Mouse (Mus musculus): ENCODE measurements around the gene Arl14ep. TPM values are rescaled to one million over a fixed set of nuclear protein-coding genes. Genes with fewer than 3 reads are reported as not detected.
A peak's percentile ranks its signal among the peaks of the same experiment; 100 is the strongest.
"Not testable (repeated sequence)": the region's sequence is repeated elsewhere in the genome, so short reads cannot be mapped to it uniquely, and the experiment has no call there.

Arl14ep gene
- polyA plus RNA-seq (2015; fragmentation: Nextera tagmentation; extraction: Ambion mirVana), result 40.1 and 40.2 TPM in 2 replicates

DNA sequence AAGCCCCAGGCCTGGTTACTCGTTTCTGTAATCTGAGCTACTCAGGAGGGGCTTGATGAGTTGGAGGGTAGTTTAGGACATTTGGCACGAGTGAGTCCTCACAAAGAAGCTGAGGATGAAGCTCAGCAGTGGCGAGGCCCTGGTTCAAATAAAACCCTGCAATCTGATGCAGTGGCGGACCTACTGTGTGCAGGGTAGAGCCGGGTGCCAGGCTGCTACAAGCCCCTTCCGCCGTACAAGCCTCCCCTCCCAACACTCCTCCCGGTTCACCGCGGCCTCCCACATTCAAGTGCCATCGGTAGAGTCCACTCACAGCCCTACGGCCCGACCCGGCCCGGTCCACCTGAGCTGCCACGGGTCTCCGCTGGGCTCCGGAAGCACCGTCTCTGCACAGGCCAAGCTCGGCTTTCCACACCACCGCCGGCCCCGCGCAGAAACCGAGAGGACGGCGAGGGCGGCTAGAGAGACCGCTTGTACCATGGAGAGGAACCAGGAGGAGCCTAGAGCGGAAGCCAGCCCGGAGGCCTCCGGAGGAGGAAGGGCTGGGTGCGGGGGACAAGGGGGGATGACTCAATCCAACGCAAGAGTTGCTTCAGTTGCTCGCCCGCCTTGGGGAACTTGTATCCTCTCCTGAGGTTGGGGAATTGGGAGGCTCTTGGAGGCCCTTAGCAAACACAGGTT is at the start of gene Arl14ep:
Arl14ep (minus strand) TSS at position 466 of the 681 bp plus-strand sequence.
- peak; percentile 98 for ATAC-seq (ENCODE audit: low read depth)
- 1% methylated on average over 36 of the region's 36 CpGs for whole genome bisulfite sequencing
- Histone ChIP-seq H3K9ac (peak within 1 kb of the TSS; percentile 94), H3K4me1 (replicated peaks) (peaks cover 16% of the 10 kb centered on the region), H3K36me3 (0 out of 2 replicates have a peak, but pooled peaks cover 2% of the 10 kb centered on the region), H3K4me3 (peak within 1 kb of the TSS; percentile 74), H3K9me3 (no peaks in the 10 kb centered on the region), H3K27me3 (no peaks in the 10 kb centered on the region), H3K27ac (replicated peaks) (peak within 1 kb of the TSS; percentile 19; the same call in 1 of the 2 replicates), H3K4me2 (peak within 1 kb of the TSS; percentile 56)

- no peak overlapping the region for H3K4me3 ChIP-seq
- no peaks in the 10 kb centered on the region for H3K36me3 ChIP-seq
- no peaks in the 10 kb centered on the region for H3K27me3 ChIP-seq
- H3K9me3 ChIP-seq, result no peaks in the 10 kb centered on the region
- no peak overlapping the region for H3K4me2 ChIP-seq
- H3K27ac ChIP-seq (replicated peaks), result no peak overlapping the region
- no peak for ATAC-seq (ENCODE audit: low read depth)
- 94% methylated on average over 5 of the region's 5 CpGs for WGBS
- no peak overlapping the region for H3K9ac ChIP-seq
- peaks cover 12% of the 10 kb centered on the region; the same call in 1 of the 2 replicates for H3K4me1 ChIP-seq (replicated peaks)
These were observed 48.5 kb upstream of the Arl14ep start for GRCm38 (mm10) chr2:107022713-107023112.

- ATAC-seq (ENCODE audit: low read depth), result no peak
- Histone ChIP-seq H3K4me3 (no peak overlapping the region), H3K4me1 (replicated peaks) (peaks cover 12% of the 10 kb centered on the region; the same call in 1 of the 2 replicates), H3K36me3 (no peaks in the 10 kb centered on the region), H3K27me3 (no peaks in the 10 kb centered on the region), H3K9ac (no peak overlapping the region), H3K4me2 (no peak overlapping the region), H3K9me3 (no peaks in the 10 kb centered on the region), H3K27ac (replicated peaks) (peak overlapping the region; percentile 38; the same call in 1 of the 2 replicates)
- WGBS, result 37% methylated on average over 2 of the region's 2 CpGs
These were observed 45.1 kb upstream of the Arl14ep start for GRCm38 (mm10) chr2:107019331-107019730.

DNA sequence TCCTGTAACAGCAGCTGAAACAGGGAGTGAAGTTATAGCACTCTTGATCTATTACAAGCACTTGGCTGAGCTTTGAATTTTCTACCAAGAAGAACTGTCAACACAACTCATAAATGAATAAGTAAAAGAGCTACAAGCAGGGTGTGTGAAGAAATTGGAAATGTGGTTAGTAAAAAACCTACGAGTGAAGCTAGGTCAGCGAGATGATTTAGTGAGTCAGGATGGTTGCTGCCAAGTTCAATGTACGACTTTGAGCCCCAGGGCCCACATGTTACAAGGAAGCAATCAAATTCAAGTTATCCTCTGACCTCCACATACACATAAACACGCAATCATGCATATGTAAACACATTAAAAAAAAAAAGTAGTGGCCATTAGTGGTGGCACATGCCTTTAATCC is 38.9 kb upstream of the Arl14ep start:
- Histone ChIP-seq H3K27me3 (no peaks in the 10 kb centered on the region), H3K9me3 (no peaks in the 10 kb centered on the region), H3K4me3 (no peak overlapping the region), H3K36me3 (no peaks in the 10 kb centered on the region), H3K4me2 (no peak overlapping the region), H3K27ac (replicated peaks) (no peak overlapping the region), H3K9ac (no peak overlapping the region), H3K4me1 (replicated peaks) (no peaks in the 10 kb centered on the region)
- WGBS, result 80% methylated on average over 4 of the region's 4 CpGs
- no peak for ATAC-seq (ENCODE audit: low read depth)

GRCm38 (mm10) chr2:107012318-107012717 is 38.1 kb upstream of the Arl14ep start:
- H3K4me1 ChIP-seq (replicated peaks), result no peaks in the 10 kb centered on the region
- no peak for ATAC-seq (ENCODE audit: low read depth)
- 80% methylated on average over 4 of the region's 4 CpGs for WGBS
- no peak overlapping the region for H3K4me3 ChIP-seq
- no peaks in the 10 kb centered on the region for H3K27me3 ChIP-seq
- no peak overlapping the region for H3K9ac ChIP-seq
- no peak overlapping the region for H3K4me2 ChIP-seq
- no peaks in the 10 kb centered on the region for H3K36me3 ChIP-seq
- no peaks in the 10 kb centered on the region for H3K9me3 ChIP-seq
- H3K27ac ChIP-seq (replicated peaks), result no peak overlapping the region

DNA sequence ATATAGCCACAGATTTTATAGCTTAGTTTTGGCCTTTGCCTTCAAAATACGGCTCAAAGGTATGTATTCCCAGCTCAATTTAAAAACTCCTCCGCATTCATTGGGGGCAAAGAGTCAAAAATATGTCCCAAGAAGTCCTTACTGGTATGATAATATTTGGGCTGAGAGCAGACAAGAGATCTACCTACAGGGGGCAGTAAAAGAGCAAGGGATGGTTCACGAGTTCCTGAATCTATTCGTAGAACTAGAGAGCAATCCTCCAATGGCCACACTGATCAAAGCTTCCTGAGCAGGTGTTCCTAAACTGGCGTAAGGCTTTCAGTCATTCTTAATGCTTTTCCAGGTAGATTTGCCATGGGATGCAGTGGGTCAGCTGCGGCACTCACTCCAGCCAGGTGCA is 35.9 kb upstream of the Arl14ep start:
- H3K36me3 ChIP-seq, result no peaks in the 10 kb centered on the region
- no peaks in the 10 kb centered on the region for H3K27me3 ChIP-seq
- WGBS, result 82% methylated on average over 6 of the region's 6 CpGs
- no peaks in the 10 kb centered on the region for H3K4me1 ChIP-seq (replicated peaks)
- H3K9ac ChIP-seq, result no peak overlapping the region
- ATAC-seq (ENCODE audit: low read depth), result no peak
- no peak overlapping the region for H3K4me2 ChIP-seq
- no peak overlapping the region for H3K4me3 ChIP-seq
- no peak overlapping the region for H3K27ac ChIP-seq (replicated peaks)
- H3K9me3 ChIP-seq, result no peaks in the 10 kb centered on the region

DNA sequence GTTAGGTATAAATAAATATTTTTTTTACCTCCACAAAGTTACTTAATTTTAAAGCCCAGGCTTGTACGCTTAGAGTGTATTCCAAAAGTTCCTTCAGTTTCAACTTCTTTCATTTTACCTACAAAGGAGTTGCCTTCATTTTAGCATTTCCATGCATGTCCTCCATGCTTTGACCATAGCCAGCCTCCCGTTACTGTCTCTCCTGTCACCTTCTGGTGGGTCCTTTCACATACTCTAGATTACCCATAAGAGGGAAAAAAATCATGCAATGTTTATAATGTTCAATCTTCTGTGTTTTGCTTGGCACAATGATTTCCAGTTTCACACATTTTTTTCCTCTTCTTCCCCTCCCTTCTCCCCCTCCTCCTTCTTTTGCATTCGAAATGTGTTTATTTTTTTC is 32.2 kb upstream of the Arl14ep start:
- Histone ChIP-seq H3K4me1 (replicated peaks) (no peaks in the 10 kb centered on the region), H3K27me3 (no peaks in the 10 kb centered on the region), H3K9ac (no peak overlapping the region), H3K4me3 (no peak overlapping the region), H3K4me2 (no peak overlapping the region), H3K27ac (replicated peaks) (no peak overlapping the region), H3K9me3 (no peaks in the 10 kb centered on the region; the same call in 1 of the 2 replicates), H3K36me3 (no peaks in the 10 kb centered on the region)
- ATAC-seq (ENCODE audit: low read depth), result no peak
- 87% methylated on average over 3 of the region's 3 CpGs for WGBS

DNA sequence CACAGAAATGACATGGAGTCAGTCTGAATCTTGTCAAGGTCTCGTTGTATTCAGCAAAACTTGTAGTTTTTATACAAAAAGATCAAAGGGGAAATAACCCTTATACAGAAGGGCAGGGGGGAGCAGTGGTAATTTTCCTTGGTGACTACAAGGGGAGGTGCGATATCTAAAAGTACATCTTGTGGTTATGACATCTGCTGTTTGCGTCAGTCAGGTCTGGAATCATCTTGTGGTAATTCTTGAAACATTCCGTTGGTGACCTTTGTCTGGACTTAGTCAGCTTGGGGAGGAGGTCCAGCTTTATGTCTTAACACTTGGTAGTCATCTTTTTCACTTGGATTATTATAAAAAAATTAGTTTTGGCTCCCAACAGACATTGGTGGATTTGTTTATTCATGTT is 31.7 kb upstream of the Arl14ep start:
- 86% methylated on average over 4 of the region's 4 CpGs for WGBS
- not testable (repeated sequence) for H3K4me1 ChIP-seq (replicated peaks)

GRCm38 (mm10) chr2:106991261-106991660 is 17.0 kb upstream of the Arl14ep start:
- Histone ChIP-seq H3K4me3 (no peak overlapping the region), H3K4me1 (replicated peaks) (no peaks in the 10 kb centered on the region), H3K9ac (no peak overlapping the region), H3K36me3 (no peaks in the 10 kb centered on the region), H3K4me2 (no peak overlapping the region), H3K9me3 (no peaks in the 10 kb centered on the region), H3K27me3 (no peaks in the 10 kb centered on the region), H3K27ac (replicated peaks) (no peak overlapping the region)
- ATAC-seq (ENCODE audit: low read depth), result no peak
- WGBS, result 88% methylated on average over 1 of the region's 1 CpGs

More for the DNA sequence above, 31.7 kb upstream of the Arl14ep start:
- not testable (repeated sequence) for H3K4me3 ChIP-seq; H3K9ac ChIP-seq; ATAC-seq (ENCODE audit: low read depth); H3K4me2 ChIP-seq; H3K27ac ChIP-seq (replicated peaks); H3K27me3 ChIP-seq; H3K9me3 ChIP-seq; H3K36me3 ChIP-seq

- H3K4me1 ChIP-seq (replicated peaks), result no peaks in the 10 kb centered on the region
- no peaks in the 10 kb centered on the region for H3K36me3 ChIP-seq
- no peak overlapping the region for H3K4me3 ChIP-seq
- no peak overlapping the region for H3K9ac ChIP-seq
- no peak overlapping the region for H3K27ac ChIP-seq (replicated peaks)
- no peaks in the 10 kb centered on the region for H3K9me3 ChIP-seq
- ATAC-seq (ENCODE audit: low read depth), result no peak
- no peaks in the 10 kb centered on the region for H3K27me3 ChIP-seq
- no peak overlapping the region for H3K4me2 ChIP-seq
- WGBS, result 92% methylated on average over 2 of the region's 2 CpGs
These were observed 10.7 kb upstream of the Arl14ep start for GRCm38 (mm10) chr2:106984945-106985344.

GRCm38 (mm10) chr2:106982503-106982902 is 8.3 kb upstream of the Arl14ep start:
- H3K9me3 ChIP-seq, result no peaks in the 10 kb centered on the region
- 59% methylated on average over 6 of the region's 6 CpGs for WGBS
- H3K27ac ChIP-seq (replicated peaks), result no peak overlapping the region
- H3K4me2 ChIP-seq, result no peak overlapping the region
- H3K4me1 ChIP-seq (replicated peaks), result no peaks in the 10 kb centered on the region
- no peak overlapping the region for H3K4me3 ChIP-seq
- no peak overlapping the region for H3K9ac ChIP-seq
- H3K36me3 ChIP-seq, result no peaks in the 10 kb centered on the region
- H3K27me3 ChIP-seq, result no peaks in the 10 kb centered on the region
- ATAC-seq (ENCODE audit: low read depth), result no peak

DNA sequence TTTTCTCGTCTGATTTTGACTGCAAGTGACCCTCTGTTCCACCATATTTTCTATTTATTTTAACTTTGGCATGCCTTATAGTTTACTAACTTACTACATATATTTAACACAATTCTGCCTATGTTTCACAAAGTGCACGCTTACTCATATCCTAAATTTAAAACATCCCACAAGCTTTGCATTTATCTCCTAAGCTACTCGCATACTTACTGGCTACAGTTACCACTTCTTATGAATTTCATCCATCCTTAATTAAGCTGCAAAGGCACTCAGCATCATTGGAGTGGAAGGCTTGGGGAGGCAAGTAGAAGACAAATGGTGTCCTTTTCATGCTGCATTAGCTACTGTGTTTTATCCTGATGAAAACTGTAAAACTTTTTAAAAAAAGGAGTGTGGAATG is 2.2 kb upstream of the Arl14ep start:
- Histone ChIP-seq H3K36me3 (no peaks in the 10 kb centered on the region), H3K9ac (no peak overlapping the region), H3K9me3 (no peaks in the 10 kb centered on the region), H3K4me3 (no peak overlapping the region), H3K27ac (replicated peaks) (no peak overlapping the region), H3K4me2 (no peak overlapping the region), H3K4me1 (replicated peaks) (peaks cover 9% of the 10 kb centered on the region), H3K27me3 (no peaks in the 10 kb centered on the region)
- WGBS, result 84% methylated on average over 3 of the region's 3 CpGs
- no peak for ATAC-seq (ENCODE audit: low read depth)
